Mouse (Mus musculus): ENCODE data around the gene Lypd6. TPM values are rescaled to one million over a fixed set of nuclear protein-coding genes. Genes with fewer than 3 reads are reported as not detected.

The Lypd6 gene
- total RNA-seq, 1 experiment from 2014 or later: 23.3 TPM

- no peak for DNase-seq
Observed at GRCm38 (mm10) chr2:50110167-50110566, 43.9 kb downstream of the Lypd6 start.

DNA sequence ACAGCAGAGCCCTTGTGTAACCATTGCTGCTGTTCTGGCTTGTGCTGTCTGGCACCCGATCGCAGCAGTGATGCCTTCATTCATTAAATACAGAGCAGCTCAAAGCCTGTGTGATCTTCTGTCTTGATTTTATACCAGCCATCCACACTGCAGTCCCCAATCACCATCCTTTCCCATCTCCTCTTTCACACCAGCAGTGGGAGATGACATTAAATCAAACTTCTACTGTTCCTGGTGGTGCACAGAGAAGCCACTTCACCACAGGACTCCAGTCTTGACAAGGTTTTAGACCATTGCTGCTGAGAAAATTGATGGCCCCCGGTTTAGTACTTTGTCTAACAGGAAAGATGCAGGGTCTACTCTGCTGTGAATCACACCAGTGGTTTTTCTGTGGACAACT is 44.9 kb downstream of the Lypd6 start:
- DNase-seq: no peak

GRCm38 (mm10) chr2:50111609-50112008 is 45.4 kb downstream of the Lypd6 start:
- DNase-seq: no peak

GRCm38 (mm10) chr2:50112427-50112826 is 46.2 kb downstream of the Lypd6 start:
- DNase-seq: no peak

DNA sequence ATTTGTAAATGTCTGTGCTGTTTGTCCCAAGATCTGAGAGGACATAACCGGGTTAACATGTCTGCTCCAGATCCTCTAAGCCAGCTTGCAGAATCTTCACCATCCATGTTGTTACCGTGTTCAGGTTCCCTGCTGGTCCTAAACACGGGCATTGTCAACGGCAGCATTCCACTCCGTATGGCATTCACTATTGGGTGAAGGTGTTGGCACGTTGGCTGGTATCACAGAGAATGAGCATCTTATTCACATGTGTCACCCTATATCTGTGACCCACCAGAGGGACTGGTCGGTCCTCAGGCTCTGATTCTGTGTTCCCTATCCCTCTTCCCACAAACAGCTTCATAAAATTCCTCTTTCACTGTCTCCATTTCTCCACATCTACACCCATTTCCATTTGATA is 52.9 kb downstream of the Lypd6 start:
- DNase-seq: no peak

DNA sequence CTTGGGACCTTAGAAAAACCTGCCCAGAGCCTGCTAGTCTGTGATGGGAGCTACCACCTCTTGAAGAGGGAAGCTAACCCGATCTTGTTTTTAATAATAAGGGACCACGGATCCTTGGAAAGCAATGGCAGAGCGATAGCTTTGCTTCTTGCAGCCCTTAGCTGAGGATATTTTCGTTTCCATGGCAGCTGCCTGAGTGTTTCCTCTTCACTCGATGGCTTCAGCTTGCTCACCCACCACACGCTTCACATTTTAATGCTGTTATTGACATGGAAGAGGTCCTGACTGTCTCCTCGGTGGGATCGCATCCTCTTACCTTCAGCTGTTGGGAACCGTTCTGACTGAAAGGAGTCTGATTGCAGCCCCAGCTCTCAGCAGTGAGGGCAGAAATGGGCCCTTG is 54.6 kb downstream of the Lypd6 start:
- DNase-seq: no peak

GRCm38 (mm10) chr2:50123376-50123775 is 57.1 kb downstream of the Lypd6 start:
- DNase-seq: no peak

DNA sequence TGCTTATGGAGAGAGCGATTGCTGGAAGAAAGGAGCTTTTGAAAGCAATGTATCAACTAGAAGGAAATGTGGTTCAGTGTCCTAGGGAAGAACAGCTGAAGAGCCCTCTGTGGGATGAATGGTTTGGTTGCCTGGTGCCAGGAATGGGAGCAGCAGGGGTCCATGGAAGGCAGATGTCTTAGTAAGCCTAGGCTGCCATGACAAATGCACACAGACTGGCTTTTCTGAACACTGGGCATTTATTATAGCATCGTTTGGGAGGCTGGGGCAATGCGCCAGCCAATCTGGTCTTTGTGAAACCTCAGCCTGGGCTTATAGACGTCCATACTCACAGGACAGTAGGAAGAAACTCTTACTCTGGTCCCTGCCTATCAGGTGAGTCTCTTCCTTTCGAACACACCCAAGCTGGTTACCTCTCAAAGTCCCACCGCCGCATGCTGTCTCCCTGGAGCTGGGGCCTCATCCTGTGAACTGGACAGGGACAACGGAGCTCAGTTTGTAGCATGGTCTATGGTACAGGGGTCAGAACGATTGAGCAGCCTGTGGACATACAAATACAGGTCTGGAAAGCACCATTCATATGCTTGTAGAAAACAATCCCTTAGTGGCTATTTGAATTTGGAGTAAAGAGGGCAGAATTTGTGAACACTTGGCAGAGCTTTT is 61.4 kb downstream of the Lypd6 start:
- DNase-seq: no peak

- no peak for DNase-seq
Observed at GRCm38 (mm10) chr2:50128322-50129277, 62.4 kb downstream of the Lypd6 start.

GRCm38 (mm10) chr2:50130674-50131073 is 64.4 kb downstream of the Lypd6 start:
- DNase-seq: no peak

DNA sequence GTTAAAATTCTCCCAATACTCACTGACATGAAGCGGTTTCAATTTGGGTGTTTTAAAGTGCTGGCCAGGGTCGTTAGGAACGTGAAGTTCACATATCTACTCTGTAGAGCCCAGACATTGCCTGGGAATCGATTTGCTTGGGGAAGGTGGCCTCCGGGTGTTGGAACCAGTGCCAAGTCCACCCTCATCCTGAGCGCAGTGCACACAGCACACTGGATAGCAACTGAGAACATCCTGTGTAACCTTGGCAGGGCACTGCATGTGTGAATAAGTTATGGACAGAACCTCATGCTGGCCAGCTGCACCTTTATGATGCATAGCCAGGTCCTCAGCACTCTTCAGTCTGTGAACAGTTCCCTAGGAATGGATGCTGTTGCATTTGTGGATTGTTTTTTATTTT is 77.4 kb downstream of the Lypd6 start:
- no peak for DNase-seq

DNA sequence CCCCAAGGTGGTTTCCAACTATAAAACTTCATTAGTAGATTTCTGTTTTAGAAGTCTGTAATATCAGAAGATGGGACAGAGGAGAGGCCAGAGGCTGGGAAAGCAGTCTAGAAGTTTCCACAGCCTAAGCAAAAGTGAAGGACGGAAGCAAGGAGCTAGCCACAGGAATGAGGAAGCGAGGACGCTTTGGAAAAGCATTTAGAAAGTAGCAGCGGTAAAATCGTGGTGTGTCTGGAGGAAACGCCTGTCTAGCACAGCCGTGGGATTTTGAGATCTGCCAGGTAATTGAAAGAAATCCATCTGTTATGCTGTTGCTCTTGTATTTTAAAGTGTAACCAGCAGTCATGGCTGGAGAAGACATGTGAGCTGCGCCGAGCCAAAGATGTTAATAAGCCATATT is 81.1 kb downstream of the Lypd6 start:
- no peak for DNase-seq

DNA sequence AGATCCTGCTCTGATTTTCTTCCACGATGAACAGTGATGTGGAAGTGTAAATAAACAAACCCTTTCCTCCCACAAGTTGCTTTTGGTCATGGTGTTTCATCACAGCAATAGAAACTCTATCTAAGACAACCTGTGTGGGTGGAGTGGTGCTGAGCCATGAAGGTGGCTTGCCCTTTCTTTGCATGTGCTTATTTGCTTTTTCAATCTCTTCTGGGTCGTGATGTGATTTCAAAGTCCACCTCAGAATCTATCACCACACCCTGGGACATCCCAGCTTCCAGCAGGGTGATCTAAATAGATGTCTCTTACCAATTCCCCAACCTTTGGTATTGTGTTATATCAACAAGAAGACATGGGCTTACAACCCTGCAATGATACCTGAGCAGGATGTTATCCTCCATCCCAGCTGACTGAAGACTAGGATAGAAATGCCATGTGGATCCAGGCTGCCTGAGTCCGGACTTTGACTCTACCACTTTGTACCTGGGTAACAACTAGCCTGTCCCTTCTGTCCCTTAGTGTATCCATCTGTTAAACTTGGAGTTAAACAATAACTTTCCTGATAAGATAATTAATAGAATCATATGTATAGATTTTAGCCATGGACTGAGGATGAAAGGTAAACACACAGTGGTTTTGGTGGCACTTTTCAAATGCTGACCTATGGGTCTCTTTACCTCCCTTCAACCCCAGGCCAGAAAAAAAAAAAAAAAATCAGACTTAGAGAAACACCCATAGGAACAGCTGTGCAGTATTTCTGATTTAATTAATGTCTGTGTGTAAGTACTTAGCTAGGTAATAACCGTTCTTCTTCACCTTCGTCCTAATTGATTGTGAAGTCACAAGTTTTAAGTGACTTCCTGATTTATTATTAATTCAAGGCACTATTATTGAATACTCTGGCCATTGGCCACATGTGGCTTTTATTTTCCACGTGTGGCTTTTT is 83.3 kb downstream of the Lypd6 start:
- DNase-seq: no peak

GRCm38 (mm10) chr2:50150203-50150590 is 84.0 kb downstream of the Lypd6 start:
- DNase-seq: no peak

DNA sequence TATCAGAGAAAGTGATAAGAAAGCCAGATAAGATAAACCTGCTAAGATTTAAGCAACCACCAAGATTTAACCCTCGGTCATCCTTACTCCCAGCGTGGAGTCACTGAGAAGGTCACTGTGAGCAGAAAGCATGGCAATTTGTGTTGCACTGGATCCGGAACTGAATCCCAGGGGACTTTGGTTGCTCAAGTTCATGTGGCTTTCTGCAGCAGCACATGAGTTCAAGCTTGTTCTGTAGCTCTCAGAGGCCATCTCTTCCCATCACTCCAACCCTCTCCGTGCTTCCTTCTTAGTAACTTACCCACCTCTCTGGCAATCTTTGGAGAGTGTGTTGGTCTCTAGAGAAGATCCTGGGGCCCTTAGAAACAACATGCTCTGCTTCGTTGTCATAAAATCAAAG is 84.6 kb downstream of the Lypd6 start:
- DNase-seq: no peak

DNA sequence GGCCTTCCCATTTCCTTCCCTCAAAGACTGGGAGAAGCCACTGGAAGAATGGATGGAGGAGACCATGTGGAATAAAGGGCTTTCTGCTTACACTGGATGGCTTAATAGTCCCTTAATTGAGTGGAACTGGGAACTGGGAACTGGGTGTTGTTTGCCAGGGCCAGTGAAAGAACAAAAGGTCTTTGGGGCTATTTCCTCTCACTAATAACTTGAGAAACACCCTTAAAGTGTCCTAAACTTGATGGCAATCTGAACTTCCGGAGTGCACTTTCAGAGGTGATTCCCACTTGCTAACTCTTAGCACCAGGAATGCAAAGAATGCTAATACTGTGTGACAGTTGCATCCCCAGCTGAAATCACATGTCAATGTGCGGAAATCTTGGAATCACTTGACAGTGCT is 85.2 kb downstream of the Lypd6 start:
- DNase-seq: no peak

- DNase-seq: no peak
Observed at GRCm38 (mm10) chr2:50151879-50152278, 85.7 kb downstream of the Lypd6 start.

DNA sequence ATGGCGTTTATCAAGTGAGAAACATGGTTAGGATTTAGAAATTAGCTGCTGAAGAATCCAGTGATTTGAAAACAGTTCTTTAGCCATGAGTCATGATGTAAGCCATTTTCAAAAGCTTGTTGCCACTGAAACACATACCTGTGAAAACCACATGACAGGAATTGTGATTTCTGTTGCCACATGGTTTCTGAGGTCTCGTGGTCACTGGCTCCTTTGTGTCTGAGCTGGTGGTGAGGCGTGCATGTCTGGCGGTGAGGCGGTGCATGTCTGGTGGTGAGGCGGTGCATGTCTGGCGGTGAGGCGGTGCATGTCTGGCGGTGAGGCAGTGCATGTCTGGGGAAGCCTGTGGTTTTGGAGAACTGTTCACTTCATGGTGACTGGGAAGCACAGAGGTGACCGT is 89.8 kb downstream of the Lypd6 start:
- no peak for DNase-seq

DNA sequence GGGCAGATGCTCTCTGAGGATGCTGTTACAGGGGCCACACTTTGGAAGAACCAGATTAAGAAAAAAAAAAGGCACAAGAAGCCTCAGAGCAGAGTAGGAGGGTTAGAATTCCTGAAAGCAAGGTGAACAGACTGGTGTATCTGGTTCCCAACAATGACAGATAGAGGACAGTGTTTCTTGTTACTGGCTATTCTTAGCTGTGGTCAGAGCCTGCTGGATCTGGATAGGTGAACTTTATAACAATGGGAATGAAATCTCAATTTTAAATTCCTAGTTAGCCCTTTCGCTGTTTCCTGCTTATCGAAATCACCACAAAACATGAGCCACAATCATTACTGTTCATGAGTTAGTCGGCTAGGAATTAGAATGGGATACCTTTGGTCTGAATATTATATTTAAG is 93.8 kb downstream of the Lypd6 start:
- DNase-seq: no peak

DNA sequence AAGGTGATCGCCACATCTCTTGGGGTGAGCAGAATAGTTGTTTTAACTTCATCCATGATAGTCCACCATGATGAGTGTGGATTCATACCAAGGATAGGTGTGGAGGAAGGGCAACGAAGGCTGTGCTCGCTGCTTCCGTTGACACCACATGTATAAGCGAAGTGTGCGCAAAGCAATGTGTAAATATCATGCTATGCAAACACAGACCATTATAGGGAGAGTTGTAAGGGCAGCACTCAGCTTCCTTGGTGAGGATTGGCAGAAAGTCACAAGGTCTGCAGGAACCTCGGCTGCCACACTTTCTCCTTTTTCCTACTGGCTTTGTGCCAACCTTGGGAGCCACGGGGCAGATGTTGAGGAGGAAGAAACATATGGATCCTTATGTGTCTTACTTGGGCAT is 97.4 kb downstream of the Lypd6 start:
- DNase-seq: no peak

GRCm38 (mm10) chr2:50165277-50165676 is 99.0 kb downstream of the Lypd6 start:
- DNase-seq: no peak

DNA sequence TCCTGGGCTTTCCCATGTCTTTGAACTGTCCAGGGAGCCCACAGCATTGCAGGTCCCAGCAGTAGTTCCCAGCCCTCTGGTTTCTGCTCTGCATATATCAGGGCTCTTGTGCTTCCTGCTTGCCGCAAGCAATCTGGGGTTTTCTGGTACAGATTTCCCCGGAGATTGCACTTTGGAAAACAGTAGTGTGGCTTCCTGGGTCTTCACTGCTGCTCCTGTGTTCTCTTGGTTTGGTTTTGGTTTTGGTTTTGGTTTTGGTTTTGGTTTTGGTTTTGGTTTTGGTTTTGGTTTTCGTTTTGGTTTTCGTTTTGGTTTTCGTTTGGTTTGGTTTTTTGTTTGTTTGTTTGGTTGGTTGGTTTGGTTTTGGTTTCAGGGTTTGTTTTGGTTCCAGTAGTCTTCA is 99.9 kb downstream of the Lypd6 start:
- no peak for DNase-seq

All from adrenal gland, postnatal 25 days (tissue).